Mouse (Mus musculus) kidney, adult 2 months (tissue): Measurements from ENCODE around the gene Akr1a1. TPM values are rescaled to one million over a fixed set of nuclear protein-coding genes. Genes with fewer than 3 reads are reported as not detected.

Experiments
- DNase-seq: peaks from one replicate; pipeline ENCODE4 v3.0.0; 2021
- H3K27ac ChIP-seq: fragments of 200-500 bp; 2 replicates; pipeline ENCODE4 v1.5.1; 2012; ENCODE audit warnings: low read depth, low read length, control low read depth, inconsistent platforms; ENCODE audit not compliant: insufficient read depth
- H3K27me3 ChIP-seq: fragments of 200-500 bp; replicated peaks from 2 replicates; pipeline ENCODE4 v1.6.1; 2012; ENCODE audit warnings: mild to moderate bottlenecking, moderate library complexity, low read length, inconsistent platforms; ENCODE audit not compliant: control insufficient read depth, insufficient read depth
- H3K36me3 ChIP-seq: fragments of 200-500 bp; 2 replicates; pipeline ENCODE4 v1.6.1; 2012; ENCODE audit warnings: mild to moderate bottlenecking, moderate library complexity, low read length, inconsistent platforms; ENCODE audit not compliant: control insufficient read depth, insufficient read depth
- H3K4me1 ChIP-seq: fragments of 200-500 bp; 2 replicates; pipeline ENCODE4 v1.6.1; 2011; ENCODE audit warnings: low read length; ENCODE audit not compliant: control insufficient read depth, insufficient read depth
- H3K4me3 ChIP-seq: fragments of 200-500 bp; 2 replicates; pipeline ENCODE4 v1.5.1; 2011; ENCODE audit warnings: mild to moderate bottlenecking, low read depth, low read length, control low read depth; ENCODE audit not compliant: insufficient read depth
- CTCF ChIP-seq: fragments of 200-500 bp; conservative IDR thresholded peaks from 2 replicates; pipeline ENCODE4 v1.5.1; 2011; ENCODE audit warnings: low read depth, mild to moderate bottlenecking, control low read depth, low read length, moderate library complexity, mixed read lengths; ENCODE audit not compliant: insufficient read depth, insufficient read length
- POLR2A ChIP-seq: fragments of 200-500 bp; IDR thresholded peaks from one replicate; pipeline ENCODE4 v1.6.1; 2011; ENCODE audit warnings: low read depth, low read length, control low read depth
- WGBS: fragments of 180-500 bp; shearing (Covaris S2); methylation state at CpG from one replicate; pipeline ENCODE4 v1.1.7; 2018; 5-methylcytosine and 5-hydroxymethylcytosine counted together
- polyA plus RNA-seq: library from polyadenylated mRNA; depleted of rRNA; stranded (reverse); fragments of >200 nt; gene quantifications from 2 replicates; pipeline ENCODE4 v1.2.3, GENCODE M21; 2012; rRNA removed

The Akr1a1 gene
- polyA plus RNA-seq, result 2,926 and 3,067 TPM in 2 replicates

GRCm38 (mm10) chr4:116650924-116651796 is at the start of gene Akr1a1:
Gene Akr1a1, minus strand, starts transcription at chr4:116651680.
- TF ChIP-seq CTCF, result no peak
- peak; percentile 83 for TF ChIP-seq POLR2A
- Histone ChIP-seq H3K27ac (peak within 1 kb of the TSS; percentile 91), H3K27me3 (no peaks in the 10 kb centered on the region), H3K4me1 (peaks cover 36% of the 10 kb centered on the region), H3K4me3 (peak within 1 kb of the TSS; percentile 76), H3K36me3 (peaks cover 2% of the 10 kb centered on the region; the same call in 1 of the 2 replicates)
- peak; percentile 96 for DNase-seq
- under 1% methylated on average over 39 of the region's 39 CpGs for WGBS

GRCm38 (mm10) chr4:116700964-116701363 is 49.5 kb upstream of the Akr1a1 start:
- H3K4me1 ChIP-seq, result peaks cover 4% of the 10 kb centered on the region; the same call in 1 of the 2 replicates
- peak overlapping the region; percentile 16; the same call in 1 of the 2 replicates for H3K27ac ChIP-seq
- H3K36me3 ChIP-seq, result peaks cover 20% of the 10 kb centered on the region
- no peak overlapping the region for H3K4me3 ChIP-seq
- no peak for TF ChIP-seq CTCF
- TF ChIP-seq POLR2A, result no peak
- 67% methylated on average over 1 of the region's 1 CpGs for WGBS
- no peak for DNase-seq
- no peaks in the 10 kb centered on the region for H3K27me3 ChIP-seq

GRCm38 (mm10) chr4:116698693-116699342 is 47.3 kb upstream of the Akr1a1 start:
- H3K4me3 ChIP-seq, result no peak overlapping the region
- peak; percentile 90 for DNase-seq
- H3K36me3 ChIP-seq, result peaks cover 27% of the 10 kb centered on the region
- 20% methylated on average over 2 of the region's 2 CpGs for WGBS
- H3K27me3 ChIP-seq, result no peaks in the 10 kb centered on the region
- peaks cover 4% of the 10 kb centered on the region; the same call in 1 of the 2 replicates for H3K4me1 ChIP-seq
- H3K27ac ChIP-seq, result peak overlapping the region; percentile 70
- TF ChIP-seq CTCF, result no peak
- no peak for TF ChIP-seq POLR2A

GRCm38 (mm10) chr4:116693785-116694184 is 42.3 kb upstream of the Akr1a1 start:
- DNase-seq, result no peak
- peaks cover 13% of the 10 kb centered on the region for H3K4me1 ChIP-seq
- H3K27me3 ChIP-seq, result no peaks in the 10 kb centered on the region
- TF ChIP-seq POLR2A, result no peak
- TF ChIP-seq CTCF, result no peak
- H3K27ac ChIP-seq, result no peak overlapping the region
- H3K4me3 ChIP-seq, result no peak overlapping the region
- peaks cover 40% of the 10 kb centered on the region for H3K36me3 ChIP-seq
- WGBS, result 66% methylated on average over 2 of the region's 2 CpGs

GRCm38 (mm10) chr4:116692146-116692545 is 40.7 kb upstream of the Akr1a1 start:
- TF ChIP-seq POLR2A (no peak), CTCF (no peak)
- Histone ChIP-seq H3K4me3 (no peak overlapping the region), H3K4me1 (peaks cover 16% of the 10 kb centered on the region), H3K27ac (no peak overlapping the region), H3K27me3 (no peaks in the 10 kb centered on the region), H3K36me3 (peaks cover 41% of the 10 kb centered on the region)
- peak; percentile 39 for DNase-seq
- 68% methylated on average over 2 of the region's 2 CpGs for WGBS

GRCm38 (mm10) chr4:116689309-116689876 is 37.9 kb upstream of the Akr1a1 start:
- peaks cover 31% of the 10 kb centered on the region for H3K36me3 ChIP-seq
- 31% methylated on average over 4 of the region's 4 CpGs for WGBS
- H3K27ac ChIP-seq, result peak overlapping the region; percentile 50
- no peaks in the 10 kb centered on the region for H3K27me3 ChIP-seq
- H3K4me1 ChIP-seq, result peaks cover 26% of the 10 kb centered on the region
- TF ChIP-seq CTCF, result no peak
- no peak for TF ChIP-seq POLR2A
- DNase-seq, result peak; percentile 83
- no peak overlapping the region for H3K4me3 ChIP-seq
